ENCODE assay signal across 8 mouse cellular contexts in genomic region chr4:107084858-107085257, GRCm38 (mm10). TPM values are rescaled to one million over a fixed set of nuclear protein-coding genes. Genes with fewer than 3 reads are reported as not detected.
DNase-seq lines count a peak whose midpoint lies in the region; ATAC-seq lines count a peak whose summit lies in the region.
"Had no signal": no experiment of that assay in that cellular context is flagged by ENCODE, and none has a peak within 500 bp of the region (broad histone marks: within the 10 kb centered on the region; RNA-seq: fewer than 3 reads in every experiment).

No protein-coding gene starts in this region.

- peak overlapping the region; percentile 81 for H3K27ac ChIP-seq in embryonic facial prominence, embryonic 10.5 days (replicated peaks)
- peak overlapping the region; percentile 83 for H3K27ac ChIP-seq in hindbrain, embryonic 13.5 days
- peak overlapping the region; percentile 87 for H3K27ac ChIP-seq in midbrain, embryonic 13.5 days

- H3K4me2 ChIP-seq in hindbrain, embryonic 13.5 days, result no peak overlapping the region
- H3K4me2 ChIP-seq in midbrain, embryonic 13.5 days (replicated peaks), result 0 out of 2 replicates have a peak overlapping the region, but pooled peaks have one; percentile 3

- no peaks in the 10 kb centered on the region for H3K36me3 ChIP-seq in embryonic facial prominence, embryonic 10.5 days (replicated peaks)
- no peaks in the 10 kb centered on the region for H3K36me3 ChIP-seq in hindbrain, embryonic 13.5 days
- no peaks in the 10 kb centered on the region for H3K36me3 ChIP-seq in midbrain, embryonic 13.5 days

- peak; percentile 59 for DNase-seq in adrenal gland, postnatal 25 days
- peak; percentile 72 for DNase-seq in embryonic facial prominence, embryonic 10.5 days (ENCODE audit: low spot score)
- peak; percentile 92 for DNase-seq in layer of hippocampus, adult 9-11 months
- no peak for DNase-seq in spleen, postnatal 36 days (ENCODE audit: low spot score in 2 of 2)
- DNase-seq in urinary bladder, postnatal 14 days (ENCODE audit: low spot score), result no peak

- H3K27me3 ChIP-seq in embryonic facial prominence, embryonic 10.5 days (replicated peaks; ENCODE audit: low read depth, poor library complexity, severe bottlenecking), result no peaks in the 10 kb centered on the region
- H3K27me3 ChIP-seq in hindbrain, embryonic 13.5 days, result no peaks in the 10 kb centered on the region
- no peaks in the 10 kb centered on the region for H3K27me3 ChIP-seq in midbrain, embryonic 13.5 days

- no peak overlapping the region for H3K9ac ChIP-seq in hindbrain, embryonic 13.5 days
- H3K9ac ChIP-seq in midbrain, embryonic 13.5 days (replicated peaks), result no peak overlapping the region

- H3K9me3 ChIP-seq in embryonic facial prominence, embryonic 10.5 days, result no peaks in the 10 kb centered on the region
- no peaks in the 10 kb centered on the region for H3K9me3 ChIP-seq in hindbrain, embryonic 13.5 days
- no peaks in the 10 kb centered on the region for H3K9me3 ChIP-seq in midbrain, embryonic 13.5 days

- peaks cover 40% of the 10 kb centered on the region for H3K4me1 ChIP-seq in embryonic facial prominence, embryonic 10.5 days
- H3K4me1 ChIP-seq in hindbrain, embryonic 13.5 days (replicated peaks), result peaks cover 34% of the 10 kb centered on the region
- peaks cover 30% of the 10 kb centered on the region for H3K4me1 ChIP-seq in midbrain, embryonic 13.5 days (replicated peaks)

- WGBS in embryonic facial prominence, embryonic 10.5 days, result 13% methylated on average over 6 of the region's 6 CpGs
- WGBS in hindbrain, embryonic 13.5 days, result 12% methylated on average over 6 of the region's 6 CpGs
- WGBS in midbrain, embryonic 13.5 days, result 2% methylated on average over 6 of the region's 6 CpGs

- peak; percentile 92 for ATAC-seq in hindbrain, embryonic 13.5 days (ENCODE audit: low FRiP score)
- ATAC-seq in midbrain, embryonic 13.5 days, result peak; percentile 95

- peak overlapping the region; percentile 19 for H3K4me3 ChIP-seq in embryonic facial prominence, embryonic 10.5 days
- no peak overlapping the region for H3K4me3 ChIP-seq in hindbrain, embryonic 13.5 days
- no peak overlapping the region for H3K4me3 ChIP-seq in midbrain, embryonic 13.5 days (replicated peaks)

RNA-seq across cellular contexts. Expression of gene Cdcp2, which starts 11.8 kb away (rescaled TPM):
- total RNA-seq in adrenal gland, postnatal 25 days (2021), result not detected in 2 replicates
- 0.21 and 0.22 TPM in 2 replicates for polyA plus RNA-seq in embryonic facial prominence, embryonic 10.5 days (2016; fragmentation: Nextera tagmentation; extraction: Ambion mirVana)
- 0.06 TPM in 1 of 2 replicates, not detected in the other for polyA plus RNA-seq in hindbrain, embryonic 13.5 days (2015; fragmentation: Nextera tagmentation; extraction: Ambion mirVana)
- not detected in 2 replicates for polyA plus RNA-seq in midbrain, embryonic 13.5 days (2015; fragmentation: Nextera tagmentation; extraction: Ambion mirVana)
- polyA plus RNA-seq: liver, embryonic 16.5 days had no signal

RNA-seq across cellular contexts. Expression of gene Cyb5rl, which starts 18.1 kb away (rescaled TPM):
- total RNA-seq in adrenal gland, postnatal 25 days (2021), result 18.7 and 29.8 TPM in 2 replicates
- 8.1 and 10.4 TPM in 2 replicates for polyA plus RNA-seq in embryonic facial prominence, embryonic 10.5 days (2016; fragmentation: Nextera tagmentation; extraction: Ambion mirVana)
- 4.7 and 5.4 TPM in 2 replicates for polyA plus RNA-seq in hindbrain, embryonic 13.5 days (2015; fragmentation: Nextera tagmentation; extraction: Ambion mirVana)
- polyA plus RNA-seq in midbrain, embryonic 13.5 days (2015; fragmentation: Nextera tagmentation; extraction: Ambion mirVana), result 3.5 and 4.2 TPM in 2 replicates

RNA-seq across cellular contexts. Expression of gene Mrpl37, which starts 18.2 kb away (rescaled TPM):
- total RNA-seq in adrenal gland, postnatal 25 days (2021), result 92.2 and 107 TPM in 2 replicates
- 129 and 136 TPM in 2 replicates for polyA plus RNA-seq in embryonic facial prominence, embryonic 10.5 days (2016; fragmentation: Nextera tagmentation; extraction: Ambion mirVana)
- polyA plus RNA-seq in hindbrain, embryonic 13.5 days (2015; fragmentation: Nextera tagmentation; extraction: Ambion mirVana), result 76.4 and 76.6 TPM in 2 replicates
- polyA plus RNA-seq in midbrain, embryonic 13.5 days (2015; fragmentation: Nextera tagmentation; extraction: Ambion mirVana), result 72.8 and 84.9 TPM in 2 replicates

Comparison
In these comparisons a context has a peak if more than half of its experiments do, and no peak if none do; other contexts are left out.
1. DNase-seq: peak in adrenal gland, postnatal 25 days (single experiment), embryonic facial prominence, embryonic 10.5 days (single experiment) and layer of hippocampus, adult 9-11 months (single experiment); none in spleen, postnatal 36 days (0 of 2) and urinary bladder, postnatal 14 days (single experiment).
2. Peak in every context shown above with its lines, with median percentiles within 50 percentile points of each other: H3K27ac ChIP-seq.